In the genomic region with DNA sequence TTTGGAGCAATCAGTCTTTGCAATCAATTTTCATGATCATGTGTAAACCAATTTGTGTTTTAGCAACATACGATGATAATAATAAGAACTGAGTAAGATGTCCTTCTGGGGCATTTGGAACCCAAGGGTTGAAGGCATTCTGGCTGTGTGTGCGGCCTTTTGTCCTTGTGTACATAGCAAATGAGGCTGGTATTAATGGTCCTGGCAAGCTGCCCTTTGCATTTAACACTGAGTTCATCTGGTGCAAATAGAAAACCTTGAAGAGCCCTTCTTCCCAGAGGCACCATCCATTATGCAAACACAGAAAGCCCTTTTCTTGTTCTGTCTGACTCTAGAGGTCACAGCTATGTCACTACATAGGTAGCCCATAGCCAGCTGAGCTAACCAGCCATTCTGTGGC, we compare ENCODE assay signal across 43 mouse cellular contexts. TPM values are rescaled to one million over a fixed set of nuclear protein-coding genes. Genes with fewer than 3 reads are reported as not detected.
DNase-seq lines count a peak whose midpoint lies in the region; ATAC-seq and TF ChIP-seq lines count a peak whose summit lies in the region.
"Had no signal": no experiment of that assay in that cellular context is flagged by ENCODE, and none has a peak within 500 bp of the region (broad histone marks: within the 10 kb centered on the region; RNA-seq: fewer than 3 reads in every experiment).

No protein-coding gene starts in this region.

- no peaks in the 10 kb centered on the region for H3K4me1 ChIP-seq in lung, embryonic 14.5 days (ENCODE audit: insufficient read depth)
- H3K4me1 ChIP-seq: embryonic facial prominence, embryonic 13.5 days; forebrain, embryonic 12.5 days; heart, embryonic 10.5 days; heart, embryonic 15.5 days; hindbrain, embryonic 12.5 days; megakaryocyte, embryonic 14.5 days; midbrain, embryonic 12.5 days; neural tube, embryonic 12.5 days had no signal

- no peak overlapping the region for H3K4me2 ChIP-seq in lung, embryonic 14.5 days
- H3K4me2 ChIP-seq: embryonic facial prominence, embryonic 13.5 days; forebrain, embryonic 12.5 days; heart, embryonic 15.5 days; hindbrain, embryonic 12.5 days; liver, embryonic 15.5 days; midbrain, embryonic 12.5 days; neural tube, embryonic 12.5 days had no signal

- 65% methylated on average over 2 of the region's 2 CpGs for WGBS in lung, embryonic 14.5 days

- H3K4me3 ChIP-seq in lung, embryonic 14.5 days (ENCODE audit: low read depth, low read length), result no peak overlapping the region
- H3K4me3 ChIP-seq: embryonic facial prominence, embryonic 13.5 days; erythroblast, embryonic 14.5 days; forebrain, embryonic 12.5 days; heart, embryonic 10.5 days; heart, embryonic 15.5 days; hindbrain, embryonic 12.5 days; liver, embryonic 15.5 days; megakaryocyte, embryonic 14.5 days; midbrain, embryonic 12.5 days; myocyte; neural tube, embryonic 12.5 days had no signal

- no peak for TF ChIP-seq CTCF in lung, embryonic 14.5 days (IDR thresholded peaks at IDR 0.05; ENCODE audit: low read depth)
- no peak for TF ChIP-seq CTCF in brain, embryonic 14.5 days (IDR thresholded peaks at IDR 0.05; ENCODE audit: borderline replicate concordance, extremely low read depth, insufficient read depth, insufficient read length)

- ATAC-seq in lung, embryonic 14.5 days (ENCODE audit: insufficient read depth), result no peak
- ATAC-seq: activated CD4-positive, CD25-positive, alpha-beta regulatory T cell, adult 4 months; intestine, embryonic 16.5 days had no signal

- H3K36me3 ChIP-seq in lung, embryonic 14.5 days (ENCODE audit: insufficient read depth), result no peaks in the 10 kb centered on the region
- H3K36me3 ChIP-seq: embryonic facial prominence, embryonic 13.5 days; forebrain, embryonic 12.5 days; heart, embryonic 10.5 days; heart, embryonic 15.5 days; hindbrain, embryonic 12.5 days; liver, embryonic 15.5 days; midbrain, embryonic 12.5 days; neural tube, embryonic 12.5 days had no signal

- H3K27me3 ChIP-seq in lung, embryonic 14.5 days (ENCODE audit: insufficient read depth, low read length), result no peaks in the 10 kb centered on the region
- H3K27me3 ChIP-seq: CH12.LX; embryonic facial prominence, embryonic 13.5 days; forebrain, embryonic 12.5 days; heart, embryonic 15.5 days; hindbrain, embryonic 12.5 days; liver, embryonic 15.5 days; megakaryocyte, embryonic 14.5 days; midbrain, embryonic 12.5 days; neural tube, embryonic 12.5 days had no signal

- TF ChIP-seq POLR2A in brain, embryonic 14.5 days (IDR thresholded peaks at IDR 0.05; ENCODE audit: borderline replicate concordance, extremely low read depth, insufficient read depth, insufficient read length, poor library complexity, severe bottlenecking), result no peak

- H3K9me3 ChIP-seq in lung, embryonic 14.5 days (ENCODE audit: low read depth, low read length), result no peaks in the 10 kb centered on the region; the same call in 1 of the 2 replicates
- H3K9me3 ChIP-seq: forebrain, embryonic 12.5 days; heart, embryonic 10.5 days; heart, embryonic 15.5 days; liver, embryonic 15.5 days; midbrain, embryonic 12.5 days; neural tube, embryonic 12.5 days had no signal

- H3K9ac ChIP-seq in lung, embryonic 14.5 days, result no peak overlapping the region
- H3K9ac ChIP-seq: embryonic facial prominence, embryonic 13.5 days; forebrain, embryonic 12.5 days; heart, embryonic 15.5 days; hindbrain, embryonic 12.5 days; liver, embryonic 15.5 days; midbrain, embryonic 12.5 days; neural tube, embryonic 12.5 days had no signal

- peak; percentile 49 for DNase-seq in adrenal gland, adult 2 months
- DNase-seq in adrenal gland, postnatal 25 days, result no peak
- DNase-seq in kidney, adult 11 months, result peak; percentile 28
- DNase-seq in kidney, adult 18-20 months, result no peak
- DNase-seq in lung, embryonic 14.5 days, result peak; percentile 24
- DNase-seq in lung, postnatal 14 days, result no peak
- DNase-seq in brain, embryonic 14.5 days (ENCODE audit: low read depth), result peak; percentile 29
- DNase-seq in right cerebral cortex, postnatal 14 days, result no peak
- DNase-seq: cerebellum, adult 11-12 months; gastrocnemius, postnatal 14 days; liver; lung, postnatal 4 days; right cerebral cortex, adult 18-20 months; right cerebral cortex, postnatal 4 days; thymus, adult 18-20 months; thymus, postnatal 25 days had no signal

- no peak overlapping the region for H3K27ac ChIP-seq in lung, embryonic 14.5 days (ENCODE audit: low read depth)
- H3K27ac ChIP-seq: embryonic facial prominence, embryonic 13.5 days; forebrain, embryonic 12.5 days; heart, embryonic 10.5 days; heart, embryonic 15.5 days; hindbrain, embryonic 12.5 days; liver, embryonic 15.5 days; midbrain, embryonic 12.5 days; neural tube, embryonic 12.5 days; stomach, postnatal 0 days had no signal

RNA-seq across cellular contexts. Expression of a gene that starts 30.5 kb away (rescaled TPM):
- total RNA-seq in adrenal gland, adult 2 months (2021), result 1 to 10 TPM; 2.8 to 4.7 TPM
- 19.1 and 19.8 TPM in 2 replicates for polyA plus RNA-seq in adrenal gland, adult 2 months (2012; rRNA removed)
- total RNA-seq in adrenal gland, postnatal 25 days (2021), result 4.6 and 6.5 TPM in 2 replicates
- 8.1 and 10.5 TPM in 2 replicates for polyA plus RNA-seq in lung, embryonic 14.5 days (2014; fragmentation: Nextera tagmentation; extraction: Ambion mirVana)
- 23.7 and 26.9 TPM in 2 replicates for polyA plus RNA-seq in brain, embryonic 14.5 days (2012; rRNA removed)

RNA-seq across cellular contexts. Expression of a gene that starts 35.0 kb away (rescaled TPM):
- not detected for total RNA-seq in adrenal gland, adult 2 months (2021)
- polyA plus RNA-seq in adrenal gland, adult 2 months (2012; rRNA removed), result not detected in 2 replicates
- not detected in 2 replicates for total RNA-seq in adrenal gland, postnatal 25 days (2021)
- polyA plus RNA-seq in lung, embryonic 14.5 days (2014; fragmentation: Nextera tagmentation; extraction: Ambion mirVana), result not detected in 2 replicates
- not detected in 2 replicates for polyA plus RNA-seq in brain, embryonic 14.5 days (2012; rRNA removed)
- total RNA-seq: CH12.LX; common myeloid progenitor, adult 5-6 weeks; ES-E14; granulocyte monocyte progenitor cell, adult 5-6 weeks; heart, postnatal 25 days; layer of hippocampus, adult 18-20 months; layer of hippocampus, postnatal 10 days; left cerebral cortex, adult 18-20 months; left cerebral cortex, postnatal 14 days; midbrain, postnatal 0 days had no signal
- polyA plus RNA-seq: activated CD4-positive, CD25-positive, alpha-beta regulatory T cell, adult 4 months; C2C12; embryonic facial prominence, embryonic 13.5 days; erythroblast, embryonic 14.5 days; forebrain, embryonic 12.5 days; heart, embryonic 10.5 days; heart, embryonic 15.5 days; hindbrain, embryonic 12.5 days; intestine, embryonic 16.5 days; limb, embryonic 11.5 days; liver, embryonic 15.5 days; midbrain, embryonic 12.5 days; midbrain, postnatal 0 days; myocyte; neural tube, embryonic 12.5 days; spleen, adult 2 months; stomach, postnatal 0 days had no signal

Comparison
In these comparisons a context has a peak if more than half of its experiments do, and no peak if none do; other contexts are left out.
1. DNase-seq: peak in adrenal gland, adult 2 months (single experiment), kidney, adult 11 months (single experiment), lung, embryonic 14.5 days (single experiment) and brain, embryonic 14.5 days (single experiment); none in adrenal gland, postnatal 25 days (single experiment), kidney, adult 18-20 months (single experiment), lung, postnatal 14 days (single experiment) and right cerebral cortex, postnatal 14 days (single experiment).